Mouse (Mus musculus): Measurements from ENCODE around the gene Mslnl.

DNA sequence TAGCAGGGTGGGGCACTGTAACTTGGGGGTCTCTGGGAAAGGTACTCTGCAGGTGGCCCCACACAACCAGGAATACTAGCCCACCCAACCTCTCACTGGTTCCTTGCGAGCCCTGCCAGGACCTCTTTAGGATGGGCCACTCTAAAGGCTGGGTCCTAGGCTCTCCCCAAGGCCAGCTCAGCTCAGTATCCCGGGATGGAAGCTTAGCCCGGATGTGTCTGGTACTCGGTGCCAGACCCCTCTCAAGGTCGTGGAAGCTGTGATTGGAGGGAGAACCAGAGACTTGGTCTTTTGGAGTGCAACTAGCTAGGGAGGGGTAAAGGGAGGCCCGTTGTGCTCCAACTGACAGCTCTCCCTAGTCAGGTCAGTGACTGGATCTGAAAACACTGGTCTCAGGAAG lies 18.2 kb upstream of the Mslnl start:
- TF ChIP-seq CTCF (IDR thresholded peaks at IDR 0.05; ENCODE audit: low read depth) (no peak), EP300 (IDR thresholded peaks at IDR 0.05; ENCODE audit: low read depth) (no peak)

Measured in heart, postnatal 0 days (tissue).